ENCODE assay signal across 18 mouse cellular contexts in genomic region chr17:30825731-30826304, GRCm38 (mm10).
A peak's percentile ranks its signal among the peaks of the same experiment; 100 is the strongest.
DNase-seq lines count a peak whose midpoint lies in the region; ATAC-seq and TF ChIP-seq lines count a peak whose summit lies in the region.
"Had no signal": no experiment of that assay in that cellular context is flagged by ENCODE, and none has a peak within 500 bp of the region (broad histone marks: within the 10 kb centered on the region; RNA-seq: fewer than 3 reads in every experiment).

No protein-coding gene starts in this region.

- H3K4me2 ChIP-seq in hindbrain, embryonic 15.5 days = no peak overlapping the region
- H3K4me2 ChIP-seq in midbrain, embryonic 16.5 days (ENCODE audit: low read length) = peak overlapping the region; percentile 32; the same call in 1 of the 2 replicates
- H3K4me2 ChIP-seq in lung, postnatal 0 days (replicated peaks; ENCODE audit: low read depth, low read length) = no peak overlapping the region
- H3K4me2 ChIP-seq: limb, embryonic 12.5 days; liver, embryonic 15.5 days had no signal

- TF ChIP-seq CTCF in layer of hippocampus, adult 2 months (conservative IDR thresholded peaks at IDR 0.05) = no peak
- TF ChIP-seq CTCF in lung, postnatal 0 days (IDR thresholded peaks at IDR 0.05) = no peak

- peaks cover 5% of the 10 kb centered on the region; the same call in 1 of the 2 replicates for H3K4me1 ChIP-seq in hindbrain, embryonic 15.5 days (replicated peaks)
- peaks cover 5% of the 10 kb centered on the region; the same call in 1 of the 2 replicates for H3K4me1 ChIP-seq in midbrain, embryonic 16.5 days (ENCODE audit: control insufficient read depth, insufficient read depth, low read length)
- no peaks in the 10 kb centered on the region; the same call in 1 of the 2 replicates for H3K4me1 ChIP-seq in lung, postnatal 0 days (ENCODE audit: insufficient read depth, low read depth, low read length)
- H3K4me1 ChIP-seq: limb, embryonic 12.5 days; liver, embryonic 15.5 days had no signal

- DNase-seq in layer of hippocampus, adult 2 months (ENCODE audit: low spot score in 2 of 2) = no peak
- no peak for DNase-seq in layer of hippocampus, adult 9-11 months
- peak; percentile 32 for DNase-seq in brain, adult 2 months (ENCODE audit: low read depth, low spot score)
- DNase-seq in cerebellum, postnatal 4 days (ENCODE audit: low spot score in 2 of 2) = no peak
- no peak for DNase-seq in lung, postnatal 0 days (ENCODE audit: low spot score)
- DNase-seq: adrenal gland, postnatal 14 days; B cell, adult 2 months; cerebellum, adult 9-11 months; heart, adult 11 months; kidney, adult 8-10 months; kidney, postnatal 36 days; spleen, adult 18-20 months; thymus, postnatal 36 days had no signal

- ATAC-seq in hindbrain, embryonic 15.5 days (ENCODE audit: low FRiP score, low read depth) = peak; percentile 45; the same call in 1 of the 2 replicates
- ATAC-seq in midbrain, embryonic 16.5 days = 0 out of 2 replicates have a peak, but pooled peaks have one; percentile 45
- ATAC-seq in lung, postnatal 0 days = no peak

- 11% methylated on average over 11 of the region's 11 CpGs for WGBS in hindbrain, embryonic 15.5 days
- WGBS in midbrain, embryonic 16.5 days = 12% methylated on average over 11 of the region's 11 CpGs
- WGBS in lung, postnatal 0 days = 73% methylated on average over 11 of the region's 11 CpGs

- H3K27ac ChIP-seq in layer of hippocampus, adult 2 months = peak overlapping the region; percentile 21
- peak overlapping the region; percentile 55; the same call in 1 of the 2 replicates for H3K27ac ChIP-seq in hindbrain, embryonic 15.5 days (replicated peaks)
- 0 out of 2 replicates have a peak overlapping the region, but pooled peaks have one; percentile 18 for H3K27ac ChIP-seq in midbrain, embryonic 16.5 days (ENCODE audit: low read length)
- no peak overlapping the region for H3K27ac ChIP-seq in lung, postnatal 0 days (ENCODE audit: low read length)
- H3K27ac ChIP-seq: left cerebral cortex, adult 2 months; limb, embryonic 12.5 days; liver, embryonic 15.5 days had no signal

- H3K9ac ChIP-seq in hindbrain, embryonic 15.5 days = no peak overlapping the region
- no peak overlapping the region for H3K9ac ChIP-seq in midbrain, embryonic 16.5 days (ENCODE audit: low read depth, low read length)
- H3K9ac ChIP-seq in lung, postnatal 0 days (replicated peaks; ENCODE audit: low read depth) = no peak overlapping the region
- H3K9ac ChIP-seq: limb, embryonic 12.5 days; liver, embryonic 15.5 days had no signal

- no peak for TF ChIP-seq EP300 in lung, postnatal 0 days (IDR thresholded peaks at IDR 0.05)

- peak overlapping the region; percentile 8 for H3K4me3 ChIP-seq in layer of hippocampus, adult 2 months
- H3K4me3 ChIP-seq in hindbrain, embryonic 15.5 days = no peak overlapping the region
- H3K4me3 ChIP-seq in midbrain, embryonic 16.5 days (ENCODE audit: low read depth, low read length) = no peak overlapping the region
- no peak overlapping the region for H3K4me3 ChIP-seq in lung, postnatal 0 days (ENCODE audit: low read depth, low read length)
- H3K4me3 ChIP-seq: left cerebral cortex, adult 2 months; limb, embryonic 12.5 days; liver, embryonic 15.5 days had no signal

- H3K27me3 ChIP-seq in hindbrain, embryonic 15.5 days = no peaks in the 10 kb centered on the region
- no peaks in the 10 kb centered on the region for H3K27me3 ChIP-seq in midbrain, embryonic 16.5 days (ENCODE audit: control insufficient read depth, insufficient read depth, low read depth, low read length)
- no peaks in the 10 kb centered on the region for H3K27me3 ChIP-seq in lung, postnatal 0 days (replicated peaks; ENCODE audit: insufficient read depth, low read length)
- H3K27me3 ChIP-seq: limb, embryonic 12.5 days; liver, embryonic 15.5 days had no signal

- no peaks in the 10 kb centered on the region for H3K36me3 ChIP-seq in hindbrain, embryonic 15.5 days
- H3K36me3 ChIP-seq in midbrain, embryonic 16.5 days (ENCODE audit: control insufficient read depth, insufficient read depth, low read length) = no peaks in the 10 kb centered on the region
- H3K36me3 ChIP-seq in lung, postnatal 0 days (ENCODE audit: insufficient read depth, low read length) = no peaks in the 10 kb centered on the region
- H3K36me3 ChIP-seq: limb, embryonic 12.5 days; liver, embryonic 15.5 days had no signal

- H3K9me3 ChIP-seq in hindbrain, embryonic 15.5 days = no peaks in the 10 kb centered on the region
- no peaks in the 10 kb centered on the region for H3K9me3 ChIP-seq in midbrain, embryonic 16.5 days (replicated peaks; ENCODE audit: control insufficient read depth, low read length, poor library complexity, severe bottlenecking)
- no peaks in the 10 kb centered on the region for H3K9me3 ChIP-seq in lung, postnatal 0 days (ENCODE audit: low read length)
- H3K9me3 ChIP-seq: limb, embryonic 12.5 days had no signal
